Mouse (Mus musculus): ENCODE measurements around the gene Rgs3.

DNA sequence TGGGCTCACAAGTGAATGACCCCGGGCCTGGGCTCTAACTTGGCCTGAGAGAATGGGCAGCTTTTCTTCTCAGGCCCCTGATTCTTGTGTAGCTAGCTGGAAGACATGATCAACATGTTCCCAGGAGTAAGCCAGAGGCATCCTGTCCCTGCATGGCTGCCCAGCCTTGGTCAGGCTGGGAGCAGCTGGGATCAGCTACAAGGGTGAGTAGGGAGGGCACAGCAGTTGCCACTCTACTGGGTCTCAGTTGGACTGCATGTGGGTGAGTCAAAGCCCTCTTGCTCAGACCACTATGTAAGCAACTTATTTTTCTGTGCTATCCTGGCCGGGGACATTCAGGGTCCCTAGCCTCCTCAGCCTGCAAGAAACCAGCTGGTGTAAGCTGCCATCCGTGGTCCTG is 146.1 kb downstream of the Rgs3 start:
- TF ChIP-seq CTCF (IDR thresholded peaks at IDR 0.05; ENCODE audit: low read depth) (no peak), EP300 (IDR thresholded peaks at IDR 0.05; ENCODE audit: low read depth) (no peak)

Measured in heart, postnatal 0 days (tissue).